8 mouse cellular contexts compared by ENCODE assay signal in genomic region chr10:126810346-126811095, GRCm38 (mm10).
DNase-seq lines count a peak whose midpoint lies in the region; ATAC-seq and TF ChIP-seq lines count a peak whose summit lies in the region.

No protein-coding gene starts in this region.

- 43% methylated on average over 11 of the region's 11 CpGs for WGBS in forebrain, embryonic 15.5 days
- 54% methylated on average over 11 of the region's 11 CpGs for WGBS in limb, embryonic 15.5 days

- H3K4me3 ChIP-seq in layer of hippocampus, adult 2 months, result no peak overlapping the region; the same call in 1 of the 2 replicates
- peak overlapping the region; percentile 33 for H3K4me3 ChIP-seq in forebrain, embryonic 15.5 days
- peak overlapping the region; percentile 33 for H3K4me3 ChIP-seq in limb, embryonic 15.5 days

- no peaks in the 10 kb centered on the region for H3K27me3 ChIP-seq in forebrain, embryonic 15.5 days
- no peaks in the 10 kb centered on the region for H3K27me3 ChIP-seq in limb, embryonic 15.5 days

- H3K9me3 ChIP-seq in forebrain, embryonic 15.5 days, result no peaks in the 10 kb centered on the region
- no peaks in the 10 kb centered on the region for H3K9me3 ChIP-seq in limb, embryonic 15.5 days

- peak overlapping the region; percentile 88; the same call in 1 of the 2 replicates for H3K27ac ChIP-seq in layer of hippocampus, adult 2 months
- H3K27ac ChIP-seq in forebrain, embryonic 15.5 days (replicated peaks), result peak overlapping the region; percentile 59
- no peak overlapping the region; the same call in 1 of the 2 replicates for H3K27ac ChIP-seq in limb, embryonic 15.5 days

- no peaks in the 10 kb centered on the region for H3K36me3 ChIP-seq in forebrain, embryonic 15.5 days
- no peaks in the 10 kb centered on the region for H3K36me3 ChIP-seq in limb, embryonic 15.5 days

- H3K4me2 ChIP-seq in forebrain, embryonic 15.5 days (replicated peaks), result peak overlapping the region; percentile 47
- peak overlapping the region; percentile 51 for H3K4me2 ChIP-seq in limb, embryonic 15.5 days

- H3K9ac ChIP-seq in forebrain, embryonic 15.5 days (replicated peaks), result no peak overlapping the region
- no peak overlapping the region for H3K9ac ChIP-seq in limb, embryonic 15.5 days

- H3K4me1 ChIP-seq in forebrain, embryonic 15.5 days, result peaks cover 17% of the 10 kb centered on the region
- peaks cover 21% of the 10 kb centered on the region for H3K4me1 ChIP-seq in limb, embryonic 15.5 days

- DNase-seq in layer of hippocampus, adult 2 months (ENCODE audit: low spot score in 2 of 2), result no peak
- no peak for DNase-seq in layer of hippocampus, adult 18-20 months (ENCODE audit: low spot score in 2 of 2)
- DNase-seq in MN1 (ENCODE audit: low spot score), result peak; percentile 31
- no peak for DNase-seq in thymus, postnatal 0 days (ENCODE audit: low spot score)
- no peak for DNase-seq in thymus, postnatal 36 days

- peak; percentile 51 for ATAC-seq in forebrain, embryonic 15.5 days (replicated peaks)
- ATAC-seq in limb, embryonic 15.5 days (ENCODE audit: insufficient number of reproducible peaks, low FRiP score, low TSS enrichment, low read depth), result no peak
- ATAC-seq in monocyte, adult 5-6 weeks (replicated peaks; ENCODE audit: insufficient number of reproducible peaks, low FRiP score, low TSS enrichment, poor library complexity, severe bottlenecking), result no peak

- peak; percentile 63 for TF ChIP-seq CTCF in layer of hippocampus, adult 2 months (conservative IDR thresholded peaks at IDR 0.05)
